Mouse (Mus musculus): ENCODE measurements around the gene Zfp326.

- TF ChIP-seq TAL1 (IDR thresholded peaks at IDR 0.05; ENCODE audit: low read length) (no peak), GATA1 (IDR thresholded peaks at IDR 0.05; ENCODE audit: low read length) (no peak)
Observed at GRCm38 (mm10) chr5:105872916-105873315, 3.4 kb upstream of the Zfp326 start.

Data from erythroblast, embryonic 14.5 days (primary cell).